In genomic region chr9:57217220-57217619, GRCm38 (mm10) we compare ENCODE assay signal across 14 mouse cellular contexts. TPM values are rescaled to one million over a fixed set of nuclear protein-coding genes. Genes with fewer than 3 reads are reported as not detected.
"Had no signal": no experiment of that assay in that cellular context is flagged by ENCODE, and none has a peak within 500 bp of the region (broad histone marks: within the 10 kb centered on the region; RNA-seq: fewer than 3 reads in every experiment).

No protein-coding gene starts in this region.

- DNase-seq: liver, postnatal 0 days; lung, adult 2 months; lung, postnatal 14 days; lung, postnatal 36 days; midbrain, embryonic 14.5 days; right cerebral cortex, postnatal 25 days; right cerebral cortex, postnatal 4 days; spleen, adult 18-20 months; thymus, adult 18-20 months; thymus, postnatal 14 days; thymus, postnatal 36 days had no signal

- ATAC-seq: liver, postnatal 0 days; lung, postnatal 0 days; midbrain, embryonic 16.5 days had no signal

RNA-seq across cellular contexts. Expression of gene Trcg1, which starts 19.1 kb away (rescaled TPM):
- total RNA-seq: megakaryocyte progenitor cell, adult 5-6 weeks had no signal
